Mouse (Mus musculus): Measurements from ENCODE around the gene Pafah1b1. TPM values are rescaled to one million over a fixed set of nuclear protein-coding genes. Genes with fewer than 3 reads are reported as not detected.
A peak's percentile ranks its signal among the peaks of the same experiment; 100 is the strongest.

Pafah1b1 gene
- polyA plus RNA-seq, 1 experiment: 53.4 TPM

GRCm38 (mm10) chr11:74664279-74664678 lies 60.2 kb downstream of the Pafah1b1 start:
- Histone ChIP-seq H3K27me3 (ENCODE audit: control insufficient read depth, insufficient read depth, low read length) (no peaks in the 10 kb centered on the region), H3K4me1 (ENCODE audit: control insufficient read depth, insufficient read depth, low read length) (no peaks in the 10 kb centered on the region), H3K36me3 (ENCODE audit: control insufficient read depth, insufficient read depth, low read length) (peaks cover 6% of the 10 kb centered on the region), H3K27ac (ENCODE audit: control insufficient read depth, insufficient read depth, low read depth, low read length) (no peak overlapping the region), H3K4me3 (ENCODE audit: control insufficient read depth, low read depth, low read length) (no peak overlapping the region)
- TF ChIP-seq POLR2A (IDR thresholded peaks at IDR 0.05; ENCODE audit: control insufficient read depth, low read depth, low read length) (no peak), CTCF (IDR thresholded peaks at IDR 0.05; ENCODE audit: control insufficient read depth, insufficient read depth, insufficient replicate concordance, low read depth, low read length) (no peak)

GRCm38 (mm10) chr11:74662221-74662620 lies 62.2 kb downstream of the Pafah1b1 start:
- Histone ChIP-seq H3K36me3 (ENCODE audit: control insufficient read depth, insufficient read depth, low read length) (peaks cover 6% of the 10 kb centered on the region), H3K27ac (ENCODE audit: control insufficient read depth, insufficient read depth, low read depth, low read length) (no peak overlapping the region), H3K4me3 (ENCODE audit: control insufficient read depth, low read depth, low read length) (no peak overlapping the region), H3K4me1 (ENCODE audit: control insufficient read depth, insufficient read depth, low read length) (no peaks in the 10 kb centered on the region), H3K27me3 (ENCODE audit: control insufficient read depth, insufficient read depth, low read length) (no peaks in the 10 kb centered on the region)
- TF ChIP-seq POLR2A (IDR thresholded peaks at IDR 0.05; ENCODE audit: control insufficient read depth, low read depth, low read length) (no peak), CTCF (IDR thresholded peaks at IDR 0.05; ENCODE audit: control insufficient read depth, insufficient read depth, insufficient replicate concordance, low read depth, low read length) (no peak)

- Histone ChIP-seq H3K4me1 (ENCODE audit: control insufficient read depth, insufficient read depth, low read length) (no peaks in the 10 kb centered on the region), H3K36me3 (ENCODE audit: control insufficient read depth, insufficient read depth, low read length) (peaks cover 6% of the 10 kb centered on the region; the same call in 1 of the 2 replicates), H3K27ac (ENCODE audit: control insufficient read depth, insufficient read depth, low read depth, low read length) (no peak overlapping the region), H3K27me3 (ENCODE audit: control insufficient read depth, insufficient read depth, low read length) (no peaks in the 10 kb centered on the region), H3K4me3 (ENCODE audit: control insufficient read depth, low read depth, low read length) (no peak overlapping the region)
- TF ChIP-seq CTCF (IDR thresholded peaks at IDR 0.05; ENCODE audit: control insufficient read depth, insufficient read depth, insufficient replicate concordance, low read depth, low read length) (no peak), POLR2A (IDR thresholded peaks at IDR 0.05; ENCODE audit: control insufficient read depth, low read depth, low read length) (no peak)
These were observed 62.8 kb downstream of the Pafah1b1 start for GRCm38 (mm10) chr11:74661641-74662040.

GRCm38 (mm10) chr11:74660336-74660735 lies 64.1 kb downstream of the Pafah1b1 start:
- no peak overlapping the region for H3K27ac ChIP-seq (ENCODE audit: control insufficient read depth, insufficient read depth, low read depth, low read length)
- no peaks in the 10 kb centered on the region for H3K27me3 ChIP-seq (ENCODE audit: control insufficient read depth, insufficient read depth, low read length)
- TF ChIP-seq POLR2A (IDR thresholded peaks at IDR 0.05; ENCODE audit: control insufficient read depth, low read depth, low read length) (no peak), CTCF (IDR thresholded peaks at IDR 0.05; ENCODE audit: control insufficient read depth, insufficient read depth, insufficient replicate concordance, low read depth, low read length) (no peak)
- peaks cover 6% of the 10 kb centered on the region; the same call in 1 of the 2 replicates for H3K36me3 ChIP-seq (ENCODE audit: control insufficient read depth, insufficient read depth, low read length)
- H3K4me3 ChIP-seq (ENCODE audit: control insufficient read depth, low read depth, low read length): no peak overlapping the region
- H3K4me1 ChIP-seq (ENCODE audit: control insufficient read depth, insufficient read depth, low read length): no peaks in the 10 kb centered on the region

- TF ChIP-seq POLR2A (IDR thresholded peaks at IDR 0.05; ENCODE audit: control insufficient read depth, low read depth, low read length) (no peak), CTCF (IDR thresholded peaks at IDR 0.05; ENCODE audit: control insufficient read depth, insufficient read depth, insufficient replicate concordance, low read depth, low read length) (no peak)
- Histone ChIP-seq H3K27ac (ENCODE audit: control insufficient read depth, insufficient read depth, low read depth, low read length) (no peak overlapping the region), H3K36me3 (ENCODE audit: control insufficient read depth, insufficient read depth, low read length) (no peaks in the 10 kb centered on the region; the same call in 1 of the 2 replicates)
These were observed 68.5 kb downstream of the Pafah1b1 start for GRCm38 (mm10) chr11:74655941-74656340.

GRCm38 (mm10) chr11:74653385-74653784 lies 71.1 kb downstream of the Pafah1b1 start:
- H3K4me3 ChIP-seq (ENCODE audit: control insufficient read depth, low read depth, low read length): no peak overlapping the region
- peaks cover 10% of the 10 kb centered on the region for H3K4me1 ChIP-seq (ENCODE audit: control insufficient read depth, insufficient read depth, low read length)
- no peaks in the 10 kb centered on the region; the same call in 1 of the 2 replicates for H3K36me3 ChIP-seq (ENCODE audit: control insufficient read depth, insufficient read depth, low read length)
- no peaks in the 10 kb centered on the region for H3K27me3 ChIP-seq (ENCODE audit: control insufficient read depth, insufficient read depth, low read length)
- no peak overlapping the region; the same call in 1 of the 2 replicates for H3K27ac ChIP-seq (ENCODE audit: control insufficient read depth, insufficient read depth, low read depth, low read length)
- TF ChIP-seq POLR2A (IDR thresholded peaks at IDR 0.05; ENCODE audit: control insufficient read depth, low read depth, low read length) (no peak), CTCF (IDR thresholded peaks at IDR 0.05; ENCODE audit: control insufficient read depth, insufficient read depth, insufficient replicate concordance, low read depth, low read length) (no peak)

More at GRCm38 (mm10) chr11:74655941-74656340, 68.5 kb downstream of the Pafah1b1 start:
- no peak overlapping the region for H3K4me3 ChIP-seq (ENCODE audit: control insufficient read depth, low read depth, low read length)
- no peaks in the 10 kb centered on the region; the same call in none of the 2 replicates for H3K4me1 ChIP-seq (ENCODE audit: control insufficient read depth, insufficient read depth, low read length)
- no peaks in the 10 kb centered on the region for H3K27me3 ChIP-seq (ENCODE audit: control insufficient read depth, insufficient read depth, low read length)

GRCm38 (mm10) chr11:74652791-74653191 lies 71.7 kb downstream of the Pafah1b1 start:
- no peaks in the 10 kb centered on the region for H3K27me3 ChIP-seq (ENCODE audit: control insufficient read depth, insufficient read depth, low read length)
- H3K27ac ChIP-seq (ENCODE audit: control insufficient read depth, insufficient read depth, low read depth, low read length): peak overlapping the region; percentile 19; the same call in 1 of the 2 replicates
- TF ChIP-seq CTCF (IDR thresholded peaks at IDR 0.05; ENCODE audit: control insufficient read depth, insufficient read depth, insufficient replicate concordance, low read depth, low read length) (no peak), POLR2A (IDR thresholded peaks at IDR 0.05; ENCODE audit: control insufficient read depth, low read depth, low read length) (no peak)
- peaks cover 10% of the 10 kb centered on the region for H3K4me1 ChIP-seq (ENCODE audit: control insufficient read depth, insufficient read depth, low read length)
- H3K36me3 ChIP-seq (ENCODE audit: control insufficient read depth, insufficient read depth, low read length): no peaks in the 10 kb centered on the region; the same call in 1 of the 2 replicates
- H3K4me3 ChIP-seq (ENCODE audit: control insufficient read depth, low read depth, low read length): no peak overlapping the region

Data from testis, adult 2 months (tissue).